Mouse (Mus musculus) C2C12 (cell line): ENCODE data around the gene Higd1a. TPM values are rescaled to one million over a fixed set of nuclear protein-coding genes. Genes with fewer than 3 reads are reported as not detected.
A peak's percentile ranks its signal among the peaks of the same experiment; 100 is the strongest.

Experiments
- H3K27me3 ChIP-seq: one replicate; pipeline ENCODE4 v1.6.1; 2011; ENCODE audit not compliant: control insufficient read depth, insufficient read depth, insufficient read length
- H3K36me3 ChIP-seq: one replicate; pipeline ENCODE4 v1.6.1; 2011; ENCODE audit not compliant: control insufficient read depth, insufficient read depth
- H3K4me3 ChIP-seq: one replicate; pipeline ENCODE4 v1.5.1; 2011; ENCODE audit warnings: mild to moderate bottlenecking, control low read depth; ENCODE audit not compliant: poor library complexity, insufficient read depth, severe bottlenecking
- H3K79me2 ChIP-seq: one replicate; pipeline ENCODE4 v1.6.1; 2011; ENCODE audit not compliant: control insufficient read depth, insufficient read depth
- H3K79me3 ChIP-seq: one replicate; pipeline ENCODE4 v1.6.1; 2011; ENCODE audit warnings: low read depth, control low read depth
- H3ac ChIP-seq: one replicate; pipeline ENCODE3; 2011; ENCODE audit warnings: low read depth; ENCODE audit not compliant: control insufficient read depth, insufficient read length
- CEBPB ChIP-seq: IDR thresholded peaks from one replicate; pipeline ENCODE4 v1.6.1; 2011; ENCODE audit warnings: low read depth, mild to moderate bottlenecking, control low read depth, moderate library complexity
- CTCF ChIP-seq: IDR thresholded peaks from one replicate; pipeline ENCODE4 v1.5.1; 2011; ENCODE audit not compliant: control insufficient read depth, insufficient read depth, insufficient read length
- FOSL1 ChIP-seq: IDR thresholded peaks from one replicate; pipeline ENCODE4 v1.8.0; 2011; ENCODE audit warnings: mild to moderate bottlenecking, low read length; ENCODE audit not compliant: poor library complexity, insufficient read depth, severe bottlenecking
- MAX ChIP-seq: IDR thresholded peaks from one replicate; pipeline ENCODE4 v1.6.1; 2011; ENCODE audit warnings: mild to moderate bottlenecking, control low read depth
- MYOD1 ChIP-seq: IDR thresholded peaks from one replicate; pipeline ENCODE4 v1.6.1; 2011; ENCODE audit warnings: low read depth; ENCODE audit not compliant: control insufficient read depth, insufficient read length
- MYOG ChIP-seq: IDR thresholded peaks from one replicate; pipeline ENCODE4 v1.6.1; 2011; ENCODE audit not compliant: control insufficient read depth, insufficient read length; ENCODE audit errors: extremely low read depth
- USF1 ChIP-seq: IDR thresholded peaks from one replicate; pipeline ENCODE4 v1.6.1; 2011; ENCODE audit warnings: low read depth, mild to moderate bottlenecking, control low read depth, moderate library complexity
- polyA plus RNA-seq: library from polyadenylated mRNA; unstranded; fragments of >200 nt; fragmentation: generic; extraction: Trizol; gene quantifications from one replicate; pipeline ENCODE4 v1.2.1, GENCODE M21; 2012; ENCODE audit warnings: missing spikeins

The Higd1a gene
- polyA plus RNA-seq, 1 experiment: 55.5 TPM

DNA sequence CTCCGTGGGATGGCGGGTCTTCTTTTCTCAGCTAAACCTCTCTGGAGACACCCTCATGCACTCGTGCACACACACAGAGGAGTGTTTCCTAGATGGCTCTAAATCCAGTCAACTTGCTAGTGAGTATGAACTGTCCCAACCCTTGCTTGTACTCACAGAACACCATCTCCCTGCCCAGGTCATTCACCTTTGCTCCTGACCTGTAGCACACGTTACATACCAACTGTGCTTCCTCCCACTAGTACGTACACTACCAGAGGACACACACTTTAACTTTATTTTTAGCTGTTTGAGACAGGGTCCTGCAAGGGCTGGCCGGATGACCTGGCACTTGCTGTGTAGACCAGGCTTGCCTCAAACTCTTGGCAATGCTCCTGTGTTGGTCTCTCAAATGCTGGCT lies 20.2 kb downstream of the Higd1a start:
- no peak overlapping the region for H3ac ChIP-seq
- no peaks in the 10 kb centered on the region for H3K79me2 ChIP-seq

DNA sequence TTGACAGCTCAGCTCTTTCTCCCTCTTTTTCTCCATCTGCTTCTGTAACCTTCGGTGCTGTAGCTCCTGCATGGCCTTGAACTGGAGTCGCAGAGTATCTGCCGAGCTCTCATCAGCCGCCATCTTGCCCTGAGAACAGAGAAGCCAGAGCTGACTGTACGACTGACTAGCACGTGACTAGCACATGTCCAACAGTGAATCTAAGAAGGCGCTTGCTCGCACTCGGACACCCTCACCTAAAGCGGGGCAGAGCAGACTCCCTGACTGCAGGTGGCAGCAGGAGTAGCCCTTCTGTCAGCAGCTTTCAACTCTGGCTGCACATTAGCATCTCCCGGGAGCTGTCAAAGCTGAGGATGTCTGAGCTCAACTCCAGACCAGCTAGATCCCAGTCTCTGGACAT lies 24.3 kb downstream of the Higd1a start:
- no peaks in the 10 kb centered on the region for H3K79me3 ChIP-seq

More for the DNA sequence above, 20.2 kb downstream of the Higd1a start:
- Histone ChIP-seq H3K79me3 (no peaks in the 10 kb centered on the region), H3K36me3 (no peaks in the 10 kb centered on the region), H3K4me3 (no peak overlapping the region), H3K27me3 (peaks cover 16% of the 10 kb centered on the region)
- TF ChIP-seq CTCF (no peak), MYOD1 (no peak), MAX (no peak), CEBPB (no peak), USF1 (no peak), MYOG (no peak), FOSL1 (no peak)

GRCm38 (mm10) chr9:121830956-121831293 lies 27.2 kb downstream of the Higd1a start:
- Histone ChIP-seq H3K4me3 (no peak overlapping the region), H3K36me3 (no peaks in the 10 kb centered on the region), H3K79me3 (no peaks in the 10 kb centered on the region), H3K79me2 (no peaks in the 10 kb centered on the region), H3K27me3 (peaks cover 17% of the 10 kb centered on the region), H3ac (no peak overlapping the region)
- TF ChIP-seq MYOD1 (no peak), CTCF (peak; percentile 25)

More for the DNA sequence above, 24.3 kb downstream of the Higd1a start:
- TF ChIP-seq CTCF: no peak
- no peak for TF ChIP-seq CEBPB
- no peak for TF ChIP-seq FOSL1
- no peak for TF ChIP-seq MYOG
- TF ChIP-seq MAX: no peak
- TF ChIP-seq MYOD1: no peak
- TF ChIP-seq USF1: no peak
- no peaks in the 10 kb centered on the region for H3K36me3 ChIP-seq
- peaks cover 12% of the 10 kb centered on the region for H3K27me3 ChIP-seq
- H3ac ChIP-seq: no peak overlapping the region
- no peak overlapping the region for H3K4me3 ChIP-seq
- no peaks in the 10 kb centered on the region for H3K79me2 ChIP-seq

DNA sequence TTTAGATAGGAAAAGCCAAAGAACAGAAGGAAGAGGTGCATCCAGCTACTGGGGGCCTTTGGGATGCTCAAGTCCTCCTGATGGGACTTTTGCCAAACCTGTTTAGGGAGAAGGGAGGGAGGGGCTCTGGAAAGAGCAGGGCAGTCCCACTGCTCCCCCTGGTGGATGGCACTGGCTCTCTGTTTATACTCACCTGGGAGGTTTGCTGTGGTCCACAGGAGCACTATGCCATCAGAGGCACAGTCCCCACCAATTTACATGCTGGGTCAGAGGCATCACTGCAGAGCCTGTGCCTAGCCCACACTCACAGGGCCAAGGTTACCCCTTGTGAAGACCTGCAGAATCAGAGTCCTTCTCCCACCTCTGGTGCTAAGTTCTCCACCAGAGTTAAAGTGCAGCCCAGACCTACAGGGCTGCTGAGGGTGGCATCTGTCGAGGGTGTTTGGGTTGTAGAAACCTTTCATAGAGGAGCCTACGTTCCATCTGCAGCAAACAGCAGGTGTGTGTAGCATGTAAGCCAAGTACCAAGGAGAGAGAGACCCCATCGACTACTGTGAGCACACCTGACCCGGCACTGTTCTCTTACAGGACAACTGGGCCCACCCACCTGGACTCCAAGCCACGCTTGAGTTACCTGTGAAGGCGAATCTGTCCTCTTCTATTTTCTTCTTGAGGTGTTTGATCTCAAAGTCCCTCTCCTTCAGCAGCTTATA lies 27.8 kb downstream of the Higd1a start:
- no peaks in the 10 kb centered on the region for H3K79me3 ChIP-seq
- peaks cover 17% of the 10 kb centered on the region for H3K27me3 ChIP-seq
- H3ac ChIP-seq: no peak overlapping the region
- TF ChIP-seq FOSL1 (no peak), MYOD1 (no peak), MAX (no peak), USF1 (no peak), CTCF (peak; percentile 73), MYOG (no peak)
- no peaks in the 10 kb centered on the region for H3K36me3 ChIP-seq
- no peak overlapping the region for H3K4me3 ChIP-seq
- H3K79me2 ChIP-seq: no peaks in the 10 kb centered on the region

GRCm38 (mm10) chr9:121829270-121829992 lies 28.7 kb downstream of the Higd1a start:
- no peak overlapping the region for H3K4me3 ChIP-seq
- no peaks in the 10 kb centered on the region for H3K79me2 ChIP-seq
- no peaks in the 10 kb centered on the region for H3K79me3 ChIP-seq
- TF ChIP-seq FOSL1: no peak
- no peak for TF ChIP-seq MYOG
- TF ChIP-seq CEBPB: no peak
- TF ChIP-seq USF1: no peak
- TF ChIP-seq MAX: no peak
- TF ChIP-seq MYOD1: no peak
- TF ChIP-seq CTCF: no peak
- peaks cover 17% of the 10 kb centered on the region for H3K27me3 ChIP-seq
- no peaks in the 10 kb centered on the region for H3K36me3 ChIP-seq
- no peak overlapping the region for H3ac ChIP-seq

GRCm38 (mm10) chr9:121828314-121828713 lies 29.8 kb downstream of the Higd1a start:
- H3K27me3 ChIP-seq: peaks cover 13% of the 10 kb centered on the region
- no peak for TF ChIP-seq MYOD1
- TF ChIP-seq MYOG: no peak
- no peak for TF ChIP-seq CEBPB
- no peak for TF ChIP-seq CTCF
- no peak for TF ChIP-seq USF1
- no peak for TF ChIP-seq FOSL1
- no peak for TF ChIP-seq MAX
- no peaks in the 10 kb centered on the region for H3K36me3 ChIP-seq
- no peak overlapping the region for H3ac ChIP-seq
- no peaks in the 10 kb centered on the region for H3K79me3 ChIP-seq
- no peak overlapping the region for H3K4me3 ChIP-seq
- no peaks in the 10 kb centered on the region for H3K79me2 ChIP-seq
